Mouse (Mus musculus): ENCODE measurements at regions not wholly inside any gene's neighbourhood (a gene's known extent, or its start where the extent isn't known, plus 50 kb on each side); places are given as distances from the start of the nearest gene placed in this dataset.

GRCm38 (mm10) chr7:133223948-133224652 lies 99.9 kb upstream of the Ctbp2 start:
- no peak for DNase-seq

DNA sequence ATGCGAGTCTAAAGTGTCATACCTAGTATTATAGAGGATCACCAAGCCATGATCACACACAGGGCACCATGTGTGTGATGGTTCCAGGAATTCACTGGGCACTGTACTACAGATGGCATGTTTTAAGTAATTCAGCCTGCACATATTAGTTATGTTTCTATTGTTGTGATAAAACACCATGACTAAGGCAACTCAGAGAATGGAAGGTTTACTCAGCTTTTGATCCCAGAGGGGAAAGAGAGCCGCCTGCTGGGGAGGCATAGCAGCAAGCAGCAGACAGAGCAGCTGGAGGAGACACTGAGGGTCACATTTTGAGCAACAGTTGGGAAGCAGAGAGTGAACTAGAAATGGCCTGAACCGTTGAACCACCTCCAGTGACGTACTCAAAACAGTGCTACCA lies 88.2 kb upstream of the Ctbp2 start:
- no peak for DNase-seq

- DNase-seq, result no peak
These were observed 81.5 kb upstream of the Ctbp2 start for GRCm38 (mm10) chr7:133205704-133206103.

- no peak for DNase-seq
These were observed 80.3 kb upstream of the Ctbp2 start for GRCm38 (mm10) chr7:133204485-133204884.

DNA sequence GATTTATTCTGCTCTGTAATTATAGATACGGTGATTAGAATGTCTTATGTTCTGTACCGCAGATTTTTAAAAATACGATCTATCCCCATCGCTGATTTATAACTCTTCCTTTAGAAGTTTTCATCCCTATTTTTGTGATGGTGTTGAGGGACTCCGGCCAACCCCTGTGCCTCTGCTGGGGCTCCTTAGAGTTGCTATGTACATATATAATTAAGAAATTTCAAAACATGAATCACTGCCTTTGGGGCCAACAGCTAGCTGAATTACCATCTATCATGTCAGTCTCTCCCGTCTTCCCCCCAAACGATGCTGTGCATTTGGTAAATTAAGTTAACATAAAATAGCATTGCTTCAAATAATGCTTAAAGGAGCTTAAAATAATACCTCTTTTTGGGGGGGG lies 79.8 kb upstream of the Ctbp2 start:
- DNase-seq, result no peak

DNA sequence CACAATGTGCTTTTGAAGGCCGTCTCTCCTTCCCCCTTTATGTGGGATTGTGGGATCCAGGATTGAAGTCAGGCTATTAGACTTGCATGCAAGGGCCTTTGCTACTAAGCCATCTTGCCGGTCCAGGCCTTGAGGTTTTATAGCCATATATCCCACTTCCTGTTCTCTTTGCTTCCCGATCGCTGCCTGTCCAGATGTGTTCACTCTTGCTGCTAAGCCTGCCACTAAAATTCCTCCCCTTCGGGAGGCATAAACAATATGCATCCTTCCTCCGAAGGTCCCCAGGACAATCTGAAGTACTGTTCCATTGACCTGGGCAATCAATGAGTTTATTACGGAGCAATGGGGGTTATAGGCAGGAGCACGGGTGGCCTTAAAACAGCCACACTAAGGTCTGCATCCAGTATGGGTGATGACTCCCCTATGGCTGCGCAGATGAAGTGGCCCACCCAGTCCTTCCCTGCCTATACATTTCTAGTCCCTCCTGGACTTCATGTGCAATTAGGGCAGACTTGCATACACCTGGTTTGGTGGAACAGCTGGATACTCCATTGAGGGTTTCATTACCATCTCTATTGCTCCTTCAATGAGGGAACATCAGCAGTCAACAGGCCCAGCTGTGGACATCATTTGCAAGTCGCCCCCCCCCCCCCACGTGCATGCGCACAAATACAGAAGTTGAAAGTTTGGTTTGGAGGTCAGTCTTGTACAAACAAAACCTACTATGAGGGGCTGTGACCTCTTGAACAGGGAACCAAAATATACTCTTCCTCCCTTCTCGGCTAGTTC lies 78.1 kb upstream of the Ctbp2 start:
- DNase-seq, result no peak

- DNase-seq, result no peak
These were observed 74.9 kb upstream of the Ctbp2 start for GRCm38 (mm10) chr7:133199046-133199445.

GRCm38 (mm10) chr7:133189880-133190462 lies 65.8 kb upstream of the Ctbp2 start:
- DNase-seq, result no peak

GRCm38 (mm10) chr7:133185931-133186601 lies 61.9 kb upstream of the Ctbp2 start:
- peak; percentile 83 to 87 for DNase-seq

- no peak for DNase-seq
These were observed 60.9 kb upstream of the Ctbp2 start for GRCm38 (mm10) chr7:133184905-133185594.

GRCm38 (mm10) chr7:133181388-133181787 lies 57.2 kb upstream of the Ctbp2 start:
- DNase-seq, result no peak

GRCm38 (mm10) chr7:133177179-133177575 lies 53.0 kb upstream of the Ctbp2 start:
- DNase-seq, result no peak

DNA sequence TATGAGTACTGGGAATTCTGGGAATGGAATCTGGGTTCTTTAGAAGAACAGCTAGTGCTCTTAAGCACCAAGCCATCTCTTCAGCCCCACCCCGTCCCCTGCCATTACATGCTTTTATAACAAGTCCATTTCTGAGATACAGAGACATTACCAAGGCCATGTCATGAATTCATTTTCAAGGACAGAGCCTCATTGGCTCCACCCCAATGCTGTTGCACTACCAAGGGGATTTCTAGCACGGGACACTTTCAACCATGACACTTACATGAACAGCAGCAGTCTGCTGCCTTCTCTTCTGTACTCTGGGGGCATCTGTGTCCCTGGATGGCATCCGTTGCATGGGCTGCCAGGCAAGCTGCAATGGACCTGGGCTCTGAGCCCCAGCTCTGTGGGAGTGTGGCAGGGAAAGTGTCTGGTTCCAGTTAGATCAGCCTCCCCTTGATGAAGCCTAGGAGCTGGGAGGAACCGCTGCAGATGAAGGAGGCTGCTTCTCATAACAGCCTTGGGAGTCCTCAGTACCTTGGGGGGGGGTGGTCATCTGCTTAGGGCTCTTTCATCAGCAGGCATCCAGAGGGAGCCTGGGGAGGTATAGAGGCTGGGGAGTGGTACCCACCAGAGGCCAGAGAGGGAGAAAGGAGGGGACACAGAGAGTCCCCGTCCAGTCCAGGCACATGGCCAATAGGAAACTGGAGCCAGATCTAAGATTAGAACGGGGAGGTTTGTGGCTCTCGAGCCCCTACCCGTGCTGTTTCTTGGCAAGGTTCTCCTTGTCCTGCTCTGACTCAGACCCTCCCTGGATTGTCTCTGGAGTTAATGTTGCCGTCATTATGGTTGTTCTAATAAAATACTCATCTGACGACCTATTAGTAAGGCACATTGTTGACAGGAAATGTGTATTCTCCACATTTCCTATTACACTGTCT lies 52.4 kb upstream of the Ctbp2 start:
- peak; percentile 56 to 62 for DNase-seq

Measured in heart, adult 18-20 months (tissue).